Mouse (Mus musculus) MEL (cell line): Measurements from ENCODE around the gene Vim. TPM values are rescaled to one million over a fixed set of nuclear protein-coding genes. Genes with fewer than 3 reads are reported as not detected.
"Not testable (repeated sequence)": the region's sequence is repeated elsewhere in the genome, so short reads cannot be mapped to it uniquely, and the experiment has no call there.

ENCODE experiments used
- DNase-seq: peaks from one replicate; pipeline ENCODE4 v3.0.0; 2011; ENCODE audit warnings: low read depth, low spot score
- H3K27ac ChIP-seq: 2 replicates; pipeline ENCODE4 v1.5.1; 2012; ENCODE audit warnings: low read depth, mild to moderate bottlenecking, control low read depth, low read length, moderate library complexity; ENCODE audit not compliant: control insufficient read depth
- H3K27me3 ChIP-seq, 2 experiments: fragments of 150-350 bp in 1 of 2; sonication (generic) in 1 of 2; 2 replicates each; pipeline ENCODE4 v1.6.1; 2012; ENCODE audit warnings: low read length in 2 of 2, mild to moderate bottlenecking in 2 of 2, improper control_type of control experiment in 1 of 2, moderate library complexity in 1 of 2; ENCODE audit not compliant: insufficient read depth in 2 of 2, control insufficient read depth in 1 of 2
- H3K36me3 ChIP-seq, 2 experiments: 2 replicates each; pipeline ENCODE4 v1.6.1; 2012 to 2014; ENCODE audit warnings: low read length in 2 of 2, improper control_type of control experiment in 1 of 2, inconsistent platforms in 1 of 2, mild to moderate bottlenecking in 1 of 2; ENCODE audit not compliant: insufficient read depth in 2 of 2, control insufficient read depth in 1 of 2
- H3K4me1 ChIP-seq, 2 experiments: fragments of 150-350 bp in 1 of 2; sonication (generic) in 1 of 2; 2 replicates each; pipeline ENCODE4 v1.6.1; 2012; ENCODE audit warnings: low read length in 2 of 2, improper control_type of control experiment in 1 of 2, mild to moderate bottlenecking in 1 of 2; ENCODE audit not compliant: insufficient read depth in 2 of 2, control insufficient read depth in 1 of 2
- H3K4me3 ChIP-seq, 2 experiments: fragments of 150-350 bp in 1 of 2; sonication (generic) in 1 of 2; 2 replicates each; pipeline ENCODE4 v1.5.1; 2012; ENCODE audit warnings: low read depth in 2 of 2, low read length in 2 of 2, mild to moderate bottlenecking in 2 of 2, moderate library complexity in 2 of 2, control low read depth in 1 of 2, improper control_type of control experiment in 1 of 2; ENCODE audit not compliant: control insufficient read depth in 1 of 2, insufficient read depth in 1 of 2
- H3K79me2 ChIP-seq: 2 replicates; pipeline ENCODE4 v1.6.1; 2012; ENCODE audit warnings: mild to moderate bottlenecking, low read length, moderate library complexity; ENCODE audit not compliant: control insufficient read depth, poor library complexity, insufficient read depth
- H3K9ac ChIP-seq: 2 replicates; pipeline ENCODE4 v1.6.1; 2012; ENCODE audit warnings: low read depth, mild to moderate bottlenecking, control low read depth, low read length, moderate library complexity; ENCODE audit not compliant: control insufficient read depth, poor library complexity, severe bottlenecking
- H3K9me3 ChIP-seq: fragments of 150-350 bp; sonication (generic); replicated peaks from 2 replicates; pipeline ENCODE4 v1.6.1; 2012; ENCODE audit warnings: mild to moderate bottlenecking, low read length, improper control_type of control experiment, moderate library complexity; ENCODE audit not compliant: insufficient read depth
- CHD2 ChIP-seq: IDR thresholded peaks from 2 replicates; pipeline ENCODE4 v1.6.1; 2011; ENCODE audit warnings: low read length, improper control_type of control experiment
- CTCF ChIP-seq, 3 experiments: IDR thresholded peaks in 2 of 3; conservative IDR thresholded peaks in 1 of 3; 2 replicates each; pipeline ENCODE4 v1.5.1; 2011 to 2012; ENCODE audit warnings: low read length in 3 of 3, low read depth in 2 of 3, mild to moderate bottlenecking in 2 of 3, improper control_type of control experiment in 1 of 3, inconsistent platforms in 1 of 3, mixed read lengths in 1 of 3, moderate library complexity in 1 of 3; ENCODE audit not compliant: control insufficient read depth in 1 of 3, insufficient read depth in 1 of 3, poor library complexity in 1 of 3, severe bottlenecking in 1 of 3
- ELF1 ChIP-seq: IDR thresholded peaks from 2 replicates; pipeline ENCODE4 v1.6.1; 2014; ENCODE audit warnings: low read depth, mild to moderate bottlenecking, inconsistent platforms, low read length, improper control_type of control experiment, moderate library complexity
- EP300 ChIP-seq, 2 experiments: IDR thresholded peaks; 2 replicates each; pipeline ENCODE4 v1.6.1; 2011; ENCODE audit warnings: improper control_type of control experiment in 2 of 2, low read length in 2 of 2, low read depth in 1 of 2, mild to moderate bottlenecking in 1 of 2
- GATA1 ChIP-seq: IDR thresholded peaks from 2 replicates; pipeline ENCODE4 v1.6.1; 2011; ENCODE audit warnings: low read depth, low read length, improper control_type of control experiment
- KAT2A ChIP-seq: conservative IDR thresholded peaks from 2 replicates; pipeline ENCODE4 v1.6.1; 2012; ENCODE audit warnings: low read depth, low read length, improper control_type of control experiment, inconsistent platforms
- MAFK ChIP-seq: IDR thresholded peaks from 2 replicates; pipeline ENCODE4 v1.6.1; 2011; ENCODE audit warnings: low read depth, mild to moderate bottlenecking, low read length, improper control_type of control experiment, borderline replicate concordance
- MEF2A ChIP-seq: IDR thresholded peaks from 2 replicates; pipeline ENCODE4 v1.6.1; 2014; ENCODE audit warnings: low read depth, mild to moderate bottlenecking, inconsistent platforms, low read length, improper control_type of control experiment; ENCODE audit not compliant: poor library complexity, insufficient replicate concordance, severe bottlenecking; ENCODE audit errors: extremely low read depth
- MXI1 ChIP-seq: IDR thresholded peaks from 2 replicates; pipeline ENCODE4 v1.6.1; 2011; ENCODE audit warnings: mild to moderate bottlenecking, low read depth, low read length, improper control_type of control experiment
- MYB ChIP-seq: IDR thresholded peaks from 2 replicates; pipeline ENCODE4 v1.6.1; 2011; ENCODE audit warnings: mild to moderate bottlenecking, low read depth, low read length, improper control_type of control experiment
- MYC ChIP-seq: IDR thresholded peaks from 2 replicates; pipeline ENCODE4 v1.6.1; 2011; ENCODE audit warnings: low read depth, mild to moderate bottlenecking, low read length, improper control_type of control experiment, moderate library complexity
- NELFE ChIP-seq: IDR thresholded peaks from 2 replicates; pipeline ENCODE4 v1.6.1; 2011; ENCODE audit warnings: low read depth, low read length, improper control_type of control experiment
- NRF1 ChIP-seq: IDR thresholded peaks from 2 replicates; pipeline ENCODE4 v1.6.1; 2014; ENCODE audit warnings: low read depth, mild to moderate bottlenecking, inconsistent platforms, low read length, improper control_type of control experiment, moderate library complexity; ENCODE audit not compliant: poor library complexity, insufficient read depth, severe bottlenecking
- POLR2A ChIP-seq, 2 experiments: IDR thresholded peaks; 2 replicates each; pipeline ENCODE4 v1.6.1; 2011 to 2012; ENCODE audit warnings: low read length in 2 of 2, mild to moderate bottlenecking in 2 of 2, control low read depth in 1 of 2, improper control_type of control experiment in 1 of 2, low read depth in 1 of 2, moderate library complexity in 1 of 2; ENCODE audit not compliant: control insufficient read depth in 1 of 2, insufficient read depth in 1 of 2, poor library complexity in 1 of 2
- POLR2AphosphoS2 ChIP-seq: IDR thresholded peaks from 2 replicates; pipeline ENCODE4 v1.6.1; 2011; ENCODE audit warnings: low read length, improper control_type of control experiment
- POLR2AphosphoS5 ChIP-seq: IDR thresholded peaks from 2 replicates; pipeline ENCODE4 v1.6.1; 2012; ENCODE audit warnings: low read depth, borderline replicate concordance, mild to moderate bottlenecking, inconsistent platforms, low read length, moderate library complexity, mixed read lengths
- RAD21 ChIP-seq: IDR thresholded peaks from 2 replicates; pipeline ENCODE4 v1.6.1; 2011; ENCODE audit warnings: mild to moderate bottlenecking, low read depth, low read length, improper control_type of control experiment
- RCOR1 ChIP-seq: IDR thresholded peaks from 2 replicates; pipeline ENCODE4 v1.6.1; 2012; ENCODE audit warnings: low read depth, mild to moderate bottlenecking, inconsistent platforms, low read length, improper control_type of control experiment
- SIN3A ChIP-seq: IDR thresholded peaks from 2 replicates; pipeline ENCODE4 v1.6.1; 2012; ENCODE audit warnings: low read length, improper control_type of control experiment, inconsistent platforms
- TAL1 ChIP-seq: IDR thresholded peaks from 2 replicates; pipeline ENCODE4 v1.6.1; 2012; ENCODE audit warnings: mild to moderate bottlenecking, inconsistent platforms, low read length, moderate library complexity, mixed read lengths
- TBP ChIP-seq: IDR thresholded peaks from 2 replicates; pipeline ENCODE4 v1.8.0; 2011; ENCODE audit warnings: low read depth, low read length, improper control_type of control experiment
- UBTF ChIP-seq: IDR thresholded peaks from 2 replicates; pipeline ENCODE4 v1.6.1; 2012; ENCODE audit warnings: low read depth, mild to moderate bottlenecking, inconsistent platforms, low read length, improper control_type of control experiment, moderate library complexity, borderline replicate concordance; ENCODE audit not compliant: insufficient read depth
- USF2 ChIP-seq, 2 experiments: IDR thresholded peaks; 2 replicates each; pipeline ENCODE4 v1.6.1; 2011 to 2012; ENCODE audit warnings: improper control_type of control experiment in 2 of 2, low read length in 2 of 2, borderline replicate concordance in 1 of 2, inconsistent platforms in 1 of 2, low read depth in 1 of 2, mild to moderate bottlenecking in 1 of 2; ENCODE audit not compliant: insufficient read depth in 1 of 2
- ZC3H11A ChIP-seq: IDR thresholded peaks from 2 replicates; pipeline ENCODE4 v1.6.1; 2012; ENCODE audit warnings: low read depth, mild to moderate bottlenecking, inconsistent platforms, low read length, improper control_type of control experiment
- ZKSCAN1 ChIP-seq: IDR thresholded peaks from 2 replicates; pipeline ENCODE4 v1.6.1; 2012; ENCODE audit warnings: low read depth, mild to moderate bottlenecking, inconsistent platforms, low read length, improper control_type of control experiment, moderate library complexity
- ZNF384 ChIP-seq: IDR thresholded peaks from 2 replicates; pipeline ENCODE4 v1.6.1; 2012; ENCODE audit warnings: low read depth, mild to moderate bottlenecking, inconsistent platforms, low read length, improper control_type of control experiment
- polyA plus RNA-seq, 2 experiments: library from polyadenylated mRNA; stranded (reverse) in 1 of 2; unstranded in 1 of 2; fragments of >175 nt in 1 of 2; fragments of >200 nt in 1 of 2; gene quantifications; 2 replicates each; pipeline versions ENCODE4 v1.2.1 to v1.2.4; 2012; ENCODE audit warnings: low replicate concordance in 2 of 2, low read depth in 1 of 2; ENCODE audit not compliant: insufficient read length in 2 of 2, insufficient read depth in 1 of 2, missing spikeins in 1 of 2
- total RNA-seq: library from RNA; depleted of rRNA; stranded (reverse); fragments of 300-350 nt; gene quantifications from 2 replicates; pipeline ENCODE4 v1.2.3, GENCODE M21; 2012

The Vim gene
- total and polyA plus RNA-seq, 3 experiments: 58.0 to 580 (median 257) TPM

- Histone ChIP-seq H3K9ac (no peak overlapping the region), H3K27me3 (no peaks in the 10 kb centered on the region; a peak in 1 of 4 replicates), H3K9me3 (no peaks in the 10 kb centered on the region), H3K4me1 (no peaks in the 10 kb centered on the region), H3K4me3 (no peak overlapping the region), H3K79me2 (no peaks in the 10 kb centered on the region), H3K27ac (no peak overlapping the region), H3K36me3 (no peaks in the 10 kb centered on the region)
- TF ChIP-seq CTCF (IDR thresholded peaks at IDR 0.05 in 2 of 3, conservative IDR thresholded peaks at IDR 0.05 in 1 of 3; ENCODE audit: control insufficient read depth in 1 of 3, insufficient read depth in 1 of 3, low read depth in 2 of 3, low read length in 3 of 3, poor library complexity in 1 of 3, severe bottlenecking in 1 of 3) (no peak), TBP (no peak), ZC3H11A (no peak), RCOR1 (no peak), MYC (no peak), POLR2A (IDR thresholded peaks at IDR 0.05; ENCODE audit: control insufficient read depth in 1 of 2, insufficient read depth in 1 of 2, low read depth in 1 of 2, low read length in 2 of 2, poor library complexity in 1 of 2) (no peak), NELFE (no peak), SIN3A (no peak), UBTF (no peak), USF2 (IDR thresholded peaks at IDR 0.05; ENCODE audit: borderline replicate concordance in 1 of 2, insufficient read depth in 1 of 2, low read depth in 1 of 2, low read length in 2 of 2) (no peak), MYB (no peak), GATA1 (no peak), MEF2A (no peak), CHD2 (no peak), KAT2A (no peak), ELF1 (no peak), TAL1 (no peak), ZKSCAN1 (no peak)
- DNase-seq: no peak
Observed at GRCm38 (mm10) chr2:13598166-13598565, 24.4 kb downstream of the Vim start.

- H3K4me3 ChIP-seq: no peak overlapping the region
- no peaks in the 10 kb centered on the region for H3K9me3 ChIP-seq
- no peak overlapping the region for H3K9ac ChIP-seq
- TF ChIP-seq RAD21: no peak
- TF ChIP-seq ZC3H11A: no peak
- TF ChIP-seq MXI1: no peak
- TF ChIP-seq ZNF384: no peak
- TF ChIP-seq POLR2AphosphoS5: no peak
- no peak for TF ChIP-seq EP300 (IDR thresholded peaks at IDR 0.05; ENCODE audit: low read depth in 1 of 2, low read length in 2 of 2)
- no peak for TF ChIP-seq NRF1
- TF ChIP-seq MAFK: no peak
- TF ChIP-seq POLR2AphosphoS2: no peak
- no peak for TF ChIP-seq MYC
- TF ChIP-seq CTCF (IDR thresholded peaks at IDR 0.05 in 2 of 3, conservative IDR thresholded peaks at IDR 0.05 in 1 of 3; ENCODE audit: control insufficient read depth in 1 of 3, insufficient read depth in 1 of 3, low read depth in 2 of 3, low read length in 3 of 3, poor library complexity in 1 of 3, severe bottlenecking in 1 of 3): no peak
- TF ChIP-seq TBP: no peak
- no peak for TF ChIP-seq GATA1
- H3K4me1 ChIP-seq: no peaks in the 10 kb centered on the region
- no peak for DNase-seq
- H3K27ac ChIP-seq: no peak overlapping the region
- no peaks in the 10 kb centered on the region for H3K36me3 ChIP-seq
- H3K79me2 ChIP-seq: no peaks in the 10 kb centered on the region
- no peaks in the 10 kb centered on the region; a peak in 1 of 4 replicates for H3K27me3 ChIP-seq
Observed at GRCm38 (mm10) chr2:13603093-13603492, 29.4 kb downstream of the Vim start.

- H3K9ac ChIP-seq, H3K36me3 ChIP-seq, H3K79me2 ChIP-seq, H3K4me3 ChIP-seq, H3K27me3 ChIP-seq, H3K27ac ChIP-seq, H3K4me1 ChIP-seq, H3K9me3 ChIP-seq: not testable (repeated sequence)
- DNase-seq: peak; percentile 22
Observed at GRCm38 (mm10) chr2:13603636-13604035, 29.9 kb downstream of the Vim start.
